Mouse (Mus musculus): ENCODE results near the gene Usf3. TPM values are rescaled to one million over a fixed set of nuclear protein-coding genes. Genes with fewer than 3 reads are reported as not detected.

Gene Usf3
- total and polyA plus RNA-seq, 2 experiments = 6.9 to 9.4 TPM

DNA sequence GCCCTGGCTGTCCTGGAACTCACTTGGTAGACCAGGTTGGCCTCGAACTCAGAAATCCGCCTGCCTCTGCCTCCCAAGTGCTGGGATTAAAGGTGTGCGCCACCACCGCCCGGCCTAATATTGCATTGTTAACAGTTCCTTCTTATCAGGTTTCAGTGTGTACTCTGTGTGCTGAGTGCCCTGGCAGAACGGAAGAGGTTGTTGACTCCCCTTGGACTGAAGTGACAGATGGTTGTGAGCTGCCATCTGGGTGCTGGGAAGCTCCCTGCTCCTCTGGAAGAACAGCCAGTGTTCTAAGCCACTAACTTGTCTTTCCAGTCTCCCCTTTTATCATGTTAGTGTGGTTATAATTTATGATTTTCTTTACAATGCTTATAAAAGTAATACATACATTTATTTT is 31.3 kb downstream of the Usf3 start:
- Histone ChIP-seq H3K4me1 (ENCODE audit: control insufficient read depth, insufficient read depth, low read length) (no peaks in the 10 kb centered on the region), H3K9ac (ENCODE audit: low read depth, low read length) (no peak overlapping the region), H3K27me3 (ENCODE audit: control insufficient read depth, insufficient read depth, low read length) (no peaks in the 10 kb centered on the region), H3K79me2 (ENCODE audit: control insufficient read depth, insufficient read depth, low read length) (no peaks in the 10 kb centered on the region), H3K27ac (replicated peaks; ENCODE audit: insufficient read depth, low read depth, low read length) (no peak overlapping the region), H3K4me3 (ENCODE audit: insufficient read depth, low read depth, low read length) (no peak overlapping the region), H3K36me3 (ENCODE audit: control insufficient read depth, insufficient read depth, low read length) (peaks cover 35% of the 10 kb centered on the region)
- 52% methylated on average over 6 of the region's 6 CpGs for WGBS
- TF ChIP-seq POLR2A (IDR thresholded peaks at IDR 0.05; ENCODE audit: extremely low read depth, insufficient read depth, low read length) (no peak), CTCF (IDR thresholded peaks at IDR 0.05; ENCODE audit: low read depth, low read length) (no peak)
- DNase-seq (ENCODE audit: extremely low read depth, low read depth, low spot score) = peak; percentile 53

GRCm38 (mm10) chr16:44205973-44206372 is 32.9 kb downstream of the Usf3 start:
- TF ChIP-seq CTCF (IDR thresholded peaks at IDR 0.05; ENCODE audit: low read depth, low read length) = no peak
- no peak for TF ChIP-seq POLR2A (IDR thresholded peaks at IDR 0.05; ENCODE audit: extremely low read depth, insufficient read depth, low read length)
- Histone ChIP-seq H3K79me2 (ENCODE audit: control insufficient read depth, insufficient read depth, low read length) (no peaks in the 10 kb centered on the region), H3K27ac (replicated peaks; ENCODE audit: insufficient read depth, low read depth, low read length) (no peak overlapping the region), H3K36me3 (ENCODE audit: control insufficient read depth, insufficient read depth, low read length) (peaks cover 40% of the 10 kb centered on the region), H3K9ac (ENCODE audit: low read depth, low read length) (no peak overlapping the region), H3K4me1 (ENCODE audit: control insufficient read depth, insufficient read depth, low read length) (no peaks in the 10 kb centered on the region), H3K27me3 (ENCODE audit: control insufficient read depth, insufficient read depth, low read length) (no peaks in the 10 kb centered on the region), H3K4me3 (ENCODE audit: insufficient read depth, low read depth, low read length) (no peak overlapping the region)
- DNase-seq (ENCODE audit: extremely low read depth, low read depth, low spot score) = no peak
- WGBS = 92% methylated on average over 8 of the region's 8 CpGs

- H3K36me3 ChIP-seq (ENCODE audit: control insufficient read depth, insufficient read depth, low read length) = peaks cover 59% of the 10 kb centered on the region
- no peak for DNase-seq (ENCODE audit: extremely low read depth, low read depth, low spot score)
- H3K4me1 ChIP-seq (ENCODE audit: control insufficient read depth, insufficient read depth, low read length) = no peaks in the 10 kb centered on the region
- no peaks in the 10 kb centered on the region for H3K27me3 ChIP-seq (ENCODE audit: control insufficient read depth, insufficient read depth, low read length)
- no peak overlapping the region for H3K9ac ChIP-seq (ENCODE audit: low read depth, low read length)
- no peaks in the 10 kb centered on the region for H3K79me2 ChIP-seq (ENCODE audit: control insufficient read depth, insufficient read depth, low read length)
- H3K4me3 ChIP-seq (ENCODE audit: insufficient read depth, low read depth, low read length) = no peak overlapping the region
- H3K27ac ChIP-seq (replicated peaks; ENCODE audit: insufficient read depth, low read depth, low read length) = no peak overlapping the region
- TF ChIP-seq CTCF (IDR thresholded peaks at IDR 0.05; ENCODE audit: low read depth, low read length) (no peak), POLR2A (IDR thresholded peaks at IDR 0.05; ENCODE audit: extremely low read depth, insufficient read depth, low read length) (no peak)
- 86% methylated on average over 10 of the region's 10 CpGs for WGBS
Observed at GRCm38 (mm10) chr16:44210156-44211053, 37.4 kb downstream of the Usf3 start.

DNA sequence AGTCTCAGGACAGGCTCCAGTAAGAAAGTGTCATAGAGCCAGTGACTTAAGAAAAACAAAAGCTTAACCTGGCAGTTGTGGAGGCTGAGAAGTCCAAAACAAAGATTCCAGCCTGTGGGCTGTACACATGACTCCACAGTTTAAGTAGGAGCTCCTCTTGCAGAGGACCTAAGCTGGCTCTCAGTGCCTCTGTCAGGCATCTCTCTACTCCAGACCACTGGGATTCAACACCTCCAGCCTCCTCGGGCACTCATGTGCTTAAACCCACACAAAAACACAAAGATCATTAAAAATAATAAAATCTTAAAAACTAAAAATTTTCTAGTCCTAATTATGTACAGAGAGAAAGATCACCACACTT is 38.0 kb downstream of the Usf3 start:
- Histone ChIP-seq H3K27ac (replicated peaks; ENCODE audit: insufficient read depth, low read depth, low read length) (no peak overlapping the region), H3K4me1 (ENCODE audit: control insufficient read depth, insufficient read depth, low read length) (no peaks in the 10 kb centered on the region), H3K9ac (ENCODE audit: low read depth, low read length) (no peak overlapping the region), H3K27me3 (ENCODE audit: control insufficient read depth, insufficient read depth, low read length) (no peaks in the 10 kb centered on the region), H3K4me3 (ENCODE audit: insufficient read depth, low read depth, low read length) (no peak overlapping the region), H3K79me2 (ENCODE audit: control insufficient read depth, insufficient read depth, low read length) (no peaks in the 10 kb centered on the region), H3K36me3 (ENCODE audit: control insufficient read depth, insufficient read depth, low read length) (peaks cover 58% of the 10 kb centered on the region)
- DNase-seq (ENCODE audit: extremely low read depth, low read depth, low spot score) = no peak
- 100% methylated on average over 1 of the region's 1 CpGs for whole genome bisulfite sequencing
- TF ChIP-seq CTCF (IDR thresholded peaks at IDR 0.05; ENCODE audit: low read depth, low read length) (no peak), POLR2A (IDR thresholded peaks at IDR 0.05; ENCODE audit: extremely low read depth, insufficient read depth, low read length) (no peak)

- no peaks in the 10 kb centered on the region for H3K27me3 ChIP-seq (ENCODE audit: control insufficient read depth, insufficient read depth, low read length)
- H3K79me2 ChIP-seq (ENCODE audit: control insufficient read depth, insufficient read depth, low read length) = no peaks in the 10 kb centered on the region
- no peak overlapping the region for H3K9ac ChIP-seq (ENCODE audit: low read depth, low read length)
- H3K27ac ChIP-seq (replicated peaks; ENCODE audit: insufficient read depth, low read depth, low read length) = no peak overlapping the region
- H3K36me3 ChIP-seq (ENCODE audit: control insufficient read depth, insufficient read depth, low read length) = peaks cover 63% of the 10 kb centered on the region
- H3K4me3 ChIP-seq (ENCODE audit: insufficient read depth, low read depth, low read length) = no peak overlapping the region
- DNase-seq (ENCODE audit: extremely low read depth, low read depth, low spot score) = no peak
- no peaks in the 10 kb centered on the region for H3K4me1 ChIP-seq (ENCODE audit: control insufficient read depth, insufficient read depth, low read length)
- no peak for TF ChIP-seq POLR2A (IDR thresholded peaks at IDR 0.05; ENCODE audit: extremely low read depth, insufficient read depth, low read length)
- TF ChIP-seq CTCF (IDR thresholded peaks at IDR 0.05; ENCODE audit: low read depth, low read length) = no peak
- WGBS = 97% methylated on average over 7 of the region's 7 CpGs
Observed at GRCm38 (mm10) chr16:44212703-44213102, 39.7 kb downstream of the Usf3 start.

- Histone ChIP-seq H3K36me3 (ENCODE audit: control insufficient read depth, insufficient read depth, low read length) (peaks cover 47% of the 10 kb centered on the region), H3K27me3 (ENCODE audit: control insufficient read depth, insufficient read depth, low read length) (no peaks in the 10 kb centered on the region), H3K9ac (ENCODE audit: low read depth, low read length) (no peak overlapping the region), H3K79me2 (ENCODE audit: control insufficient read depth, insufficient read depth, low read length) (no peaks in the 10 kb centered on the region), H3K4me1 (ENCODE audit: control insufficient read depth, insufficient read depth, low read length) (no peaks in the 10 kb centered on the region), H3K4me3 (ENCODE audit: insufficient read depth, low read depth, low read length) (no peak overlapping the region), H3K27ac (replicated peaks; ENCODE audit: insufficient read depth, low read depth, low read length) (no peak overlapping the region)
- DNase-seq (ENCODE audit: extremely low read depth, low read depth, low spot score) = no peak
- no peak for TF ChIP-seq POLR2A (IDR thresholded peaks at IDR 0.05; ENCODE audit: extremely low read depth, insufficient read depth, low read length)
- no peak for TF ChIP-seq CTCF (IDR thresholded peaks at IDR 0.05; ENCODE audit: low read depth, low read length)
- 95% methylated on average over 9 of the region's 9 CpGs for WGBS
Observed at GRCm38 (mm10) chr16:44215513-44215912, 42.5 kb downstream of the Usf3 start.

Data from liver, adult 2 months (tissue).